Mouse (Mus musculus) bone marrow, adult 2 months (tissue): ENCODE data around the gene Trim31.

Experiments
- CTCF ChIP-seq: fragments of 200-500 bp; IDR thresholded peaks from 2 replicates; pipeline ENCODE4 v1.5.1; 2011; ENCODE audit warnings: low read length, control low read depth; ENCODE audit not compliant: control insufficient read depth, insufficient read depth
- POLR2A ChIP-seq: fragments of 200-500 bp; IDR thresholded peaks from 2 replicates; pipeline ENCODE4 v1.6.1; 2011; ENCODE audit warnings: low read depth, mild to moderate bottlenecking, control low read depth, low read length, borderline replicate concordance; ENCODE audit not compliant: control insufficient read depth

DNA sequence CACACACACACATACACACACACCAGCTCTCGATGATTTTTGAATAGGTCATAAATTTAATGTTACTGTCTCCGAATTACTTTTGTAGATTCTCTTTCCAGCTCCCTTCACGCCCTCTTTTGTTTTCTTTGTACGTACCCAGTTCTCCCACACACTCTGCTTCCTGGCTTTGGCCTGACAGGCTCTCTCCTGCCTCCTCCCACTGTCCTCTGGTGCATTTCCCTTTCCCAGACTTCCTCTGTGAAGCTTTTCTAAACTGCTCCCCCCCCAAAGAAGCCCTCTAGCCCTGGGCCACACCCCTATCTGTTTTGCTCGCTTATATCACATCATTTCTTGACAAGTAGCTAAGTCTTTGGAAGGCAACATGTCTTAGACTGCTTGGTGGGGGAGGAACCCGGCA, 32.3 kb downstream of the Trim31 start:
- TF ChIP-seq POLR2A = no peak
- no peak for TF ChIP-seq CTCF
